Mouse (Mus musculus) CD4-positive, CD25-positive, alpha-beta regulatory T cell, adult 2 months (primary cell): ENCODE measurements around the gene Tnnt2.
A peak's percentile ranks its signal among the peaks of the same experiment; 100 is the strongest.

Source experiments
- DNase-seq: peaks from one replicate; pipeline ENCODE4 v3.0.0-alpha.2; 2012; ENCODE audit warnings: low read depth, low spot score

Gene Tnnt2

DNA sequence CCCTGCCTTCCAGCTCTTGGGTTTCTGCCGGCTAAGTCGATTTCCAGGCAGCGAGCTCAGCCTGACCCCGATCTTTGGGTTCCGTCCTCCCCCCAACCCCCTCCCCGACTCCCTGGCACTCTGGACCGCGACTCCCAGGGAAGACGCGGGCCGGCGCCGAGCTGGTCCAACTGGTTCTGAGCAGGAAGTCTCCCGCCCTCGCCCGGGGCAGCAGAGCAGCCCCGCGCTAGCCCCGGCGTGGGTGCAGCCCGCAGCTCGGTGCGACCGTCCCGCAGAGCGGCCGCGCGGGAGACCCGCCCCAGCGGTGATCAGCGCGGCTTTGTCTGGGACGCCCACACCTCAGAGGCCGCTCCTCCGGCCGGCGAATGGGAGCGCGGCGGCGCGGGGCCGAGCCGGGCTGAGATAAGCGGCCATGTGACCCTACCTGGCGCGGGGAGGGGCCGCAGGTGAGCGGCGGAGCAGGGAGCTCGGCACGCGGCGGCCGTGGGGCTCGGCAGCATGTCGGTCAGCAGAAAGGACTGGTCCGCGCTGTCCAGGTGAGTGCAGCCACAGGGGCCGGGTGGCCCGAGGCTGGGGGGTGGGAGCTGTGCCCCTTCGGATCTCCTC is 17.6 kb upstream of the Tnnt2 start, which contains the start of gene Lad1:
Gene Lad1 (plus strand): TSS at position 118 of the 606 bp plus-strand sequence.
- peak; percentile 59 for DNase-seq

DNA sequence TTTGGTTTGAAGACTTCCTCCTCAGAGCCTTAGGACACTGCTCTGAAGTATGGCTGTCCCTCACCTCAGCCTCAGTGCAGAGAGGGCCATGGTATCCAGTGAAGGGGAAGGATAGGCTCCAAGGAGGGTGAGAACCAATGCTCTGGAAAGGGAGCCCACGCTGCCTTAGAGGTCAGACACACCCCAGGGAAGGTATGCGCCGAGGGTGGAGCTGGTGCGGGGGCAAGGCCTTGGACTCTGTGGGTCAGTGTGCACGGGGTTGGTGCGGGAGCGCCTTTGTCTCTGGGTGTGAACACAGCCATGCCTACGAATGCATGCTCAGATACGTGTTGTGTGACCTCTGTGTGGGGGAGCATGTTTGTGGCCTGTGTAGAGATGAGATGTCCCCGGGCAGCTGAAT is 16.1 kb upstream of the Tnnt2 start:
- no peak for DNase-seq

DNA sequence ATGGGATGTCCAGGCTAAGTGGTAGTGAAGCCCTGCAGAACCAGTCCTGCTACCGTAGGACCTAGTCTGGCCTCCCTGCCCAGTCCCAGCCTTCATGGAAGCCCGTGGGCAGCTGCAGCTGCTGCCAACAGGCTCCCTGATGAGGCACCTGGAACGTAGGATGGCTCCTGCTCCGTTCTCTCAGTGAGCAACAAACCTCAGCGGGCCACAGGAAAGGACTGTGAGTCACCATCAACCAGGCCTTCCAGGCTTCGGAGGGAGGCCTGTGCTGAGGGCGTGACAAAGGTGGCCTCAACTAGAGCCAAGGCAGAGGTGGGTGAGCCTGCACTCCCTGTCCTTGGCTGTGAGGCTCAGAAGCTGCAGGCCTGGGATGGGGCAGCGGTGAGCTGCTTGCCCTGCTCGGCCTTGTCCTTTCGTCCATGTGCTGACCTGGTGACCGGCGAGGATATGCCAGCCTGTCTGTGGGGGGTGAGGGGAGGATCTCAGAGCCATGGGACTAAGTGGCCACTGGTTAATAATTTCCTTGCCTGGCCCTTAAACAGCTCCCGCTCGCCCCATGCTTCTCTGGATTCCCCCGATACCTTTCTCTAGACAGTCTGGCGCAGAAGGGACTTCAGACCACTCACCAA is 15.3 kb upstream of the Tnnt2 start:
- peak; percentile 32 for DNase-seq

DNA sequence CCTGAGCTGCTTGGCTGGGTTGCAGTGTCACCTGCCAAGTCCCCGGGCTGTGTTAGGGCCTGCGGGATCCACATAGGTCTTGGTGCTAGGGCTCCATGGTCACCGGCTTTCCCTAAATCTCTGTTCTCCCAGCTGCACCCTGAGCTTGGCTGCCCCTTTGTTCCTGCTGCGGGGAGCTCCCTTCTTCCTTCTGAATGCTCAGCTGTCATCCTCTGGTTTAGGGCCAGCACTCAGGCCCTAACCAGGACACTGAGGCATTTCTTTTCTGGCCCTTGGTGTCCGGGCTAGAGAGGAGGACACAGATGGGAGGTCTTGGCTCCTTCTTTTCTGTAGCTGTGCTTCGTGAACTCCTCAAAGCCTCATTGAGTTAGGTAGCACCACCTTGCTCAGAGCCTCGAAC is 14.4 kb upstream of the Tnnt2 start:
- DNase-seq, result no peak

DNA sequence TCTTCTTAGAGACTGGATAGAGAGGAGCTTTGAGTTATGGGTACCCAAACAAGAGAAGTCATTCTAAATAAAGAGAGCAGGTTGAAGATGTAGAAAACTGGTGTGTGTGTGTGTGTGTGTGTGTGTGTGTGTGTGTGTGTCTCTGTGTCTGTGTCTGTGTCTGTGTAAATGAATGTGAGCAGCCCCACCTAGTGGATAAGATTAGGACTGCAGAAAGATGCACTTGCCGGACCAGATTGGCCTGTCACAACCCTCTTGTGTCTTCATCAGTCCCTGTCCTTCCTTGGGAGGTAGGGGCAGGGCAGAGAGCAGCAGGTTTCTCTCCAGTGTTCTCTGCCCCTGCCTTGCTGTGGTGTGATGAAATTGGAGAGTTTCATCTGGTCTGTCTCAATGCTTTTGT is 7.2 kb upstream of the Tnnt2 start:
- peak; percentile 86 for DNase-seq

DNA sequence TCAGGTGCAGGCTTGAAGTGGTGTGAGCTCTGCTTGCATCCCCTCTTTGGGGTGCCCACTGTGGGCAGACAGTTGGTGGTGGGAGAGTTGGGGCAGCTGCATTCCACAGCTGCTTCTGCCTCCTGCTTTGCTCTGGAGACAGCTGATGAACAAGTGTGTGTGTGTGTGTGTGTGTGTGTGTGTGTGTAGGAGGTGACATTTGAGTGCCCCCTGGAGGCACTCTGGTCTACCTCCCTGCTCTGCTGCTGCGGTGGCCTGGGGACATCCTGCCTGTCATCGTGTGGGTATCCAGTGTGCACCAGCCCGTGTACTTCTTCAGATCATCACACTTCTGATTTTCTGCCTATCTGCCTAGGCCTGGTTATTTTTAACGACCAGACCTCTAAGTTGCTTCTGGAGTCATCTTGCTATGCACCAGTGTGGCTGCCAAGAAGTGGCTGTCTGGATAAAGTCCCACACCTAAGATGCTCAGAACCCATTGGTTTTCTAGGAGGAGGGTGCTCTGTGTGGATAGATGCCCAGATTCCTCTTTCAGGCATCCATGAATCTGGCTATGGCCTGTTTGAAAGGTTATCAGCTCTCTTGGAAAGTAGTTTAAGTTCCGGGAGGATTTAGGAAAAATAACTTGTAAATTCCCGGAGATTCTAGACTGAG is 1.8 kb upstream of the Tnnt2 start:
- peak; percentile 35 for DNase-seq

DNA sequence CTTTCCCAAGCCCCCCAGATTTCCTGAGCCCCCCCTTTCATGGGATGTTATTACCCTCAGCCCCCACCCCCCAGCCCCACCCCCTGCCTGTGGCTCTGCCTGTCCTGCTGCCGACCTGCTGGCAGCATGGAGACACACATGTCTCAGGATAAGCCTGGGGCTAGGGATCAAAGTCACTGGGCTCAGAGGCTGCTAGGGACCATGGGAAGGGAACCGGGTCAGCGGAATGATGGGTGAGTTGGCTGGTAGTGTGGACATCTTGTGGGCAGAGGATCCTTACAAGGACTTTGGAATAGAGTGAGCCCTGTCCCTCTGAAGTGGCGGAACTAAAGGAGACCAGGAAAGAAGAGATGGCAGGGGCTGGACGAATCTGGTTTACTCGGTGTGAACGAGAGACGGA is 1.2 kb upstream of the Tnnt2 start:
- DNase-seq, result no peak

DNA sequence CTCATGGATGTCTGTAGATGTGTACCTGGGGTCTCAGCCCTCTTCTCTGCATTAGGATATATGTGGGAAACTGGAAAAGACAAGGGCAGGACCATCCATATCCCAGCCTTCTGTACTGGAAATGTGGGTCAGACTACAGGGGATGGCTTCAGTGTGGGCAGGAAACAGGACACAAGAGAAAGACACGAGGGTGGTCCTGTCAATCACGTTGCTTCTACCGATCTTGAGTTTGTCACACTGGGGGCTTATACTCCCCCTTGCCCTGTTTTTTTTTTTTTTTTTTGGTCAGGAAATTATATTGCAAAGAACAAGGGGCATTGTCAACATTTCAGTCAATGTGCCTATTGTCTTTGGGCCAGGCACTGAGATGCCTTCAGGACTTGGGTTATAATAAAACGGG is 2.5 kb downstream of the Tnnt2 start:
- DNase-seq, result no peak

DNA sequence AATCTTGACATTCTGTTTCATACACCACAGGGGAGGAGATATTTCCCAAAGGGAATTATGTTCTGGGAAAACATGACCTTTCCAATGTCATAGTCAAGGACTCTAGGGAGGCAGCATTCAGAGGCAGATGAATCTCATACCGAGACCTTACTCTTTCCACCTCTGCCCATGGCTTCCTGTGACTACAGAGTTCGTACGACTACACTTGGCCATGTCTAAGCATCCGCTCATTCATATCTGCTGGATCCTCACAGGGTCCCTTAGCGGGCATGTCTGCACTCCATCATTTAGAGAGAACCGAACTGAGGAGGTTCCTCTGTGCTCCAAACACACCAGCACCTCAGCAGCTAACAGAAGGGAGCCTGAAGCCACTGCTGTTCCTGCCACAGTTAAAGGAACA is 2.9 kb downstream of the Tnnt2 start:
- no peak for DNase-seq

DNA sequence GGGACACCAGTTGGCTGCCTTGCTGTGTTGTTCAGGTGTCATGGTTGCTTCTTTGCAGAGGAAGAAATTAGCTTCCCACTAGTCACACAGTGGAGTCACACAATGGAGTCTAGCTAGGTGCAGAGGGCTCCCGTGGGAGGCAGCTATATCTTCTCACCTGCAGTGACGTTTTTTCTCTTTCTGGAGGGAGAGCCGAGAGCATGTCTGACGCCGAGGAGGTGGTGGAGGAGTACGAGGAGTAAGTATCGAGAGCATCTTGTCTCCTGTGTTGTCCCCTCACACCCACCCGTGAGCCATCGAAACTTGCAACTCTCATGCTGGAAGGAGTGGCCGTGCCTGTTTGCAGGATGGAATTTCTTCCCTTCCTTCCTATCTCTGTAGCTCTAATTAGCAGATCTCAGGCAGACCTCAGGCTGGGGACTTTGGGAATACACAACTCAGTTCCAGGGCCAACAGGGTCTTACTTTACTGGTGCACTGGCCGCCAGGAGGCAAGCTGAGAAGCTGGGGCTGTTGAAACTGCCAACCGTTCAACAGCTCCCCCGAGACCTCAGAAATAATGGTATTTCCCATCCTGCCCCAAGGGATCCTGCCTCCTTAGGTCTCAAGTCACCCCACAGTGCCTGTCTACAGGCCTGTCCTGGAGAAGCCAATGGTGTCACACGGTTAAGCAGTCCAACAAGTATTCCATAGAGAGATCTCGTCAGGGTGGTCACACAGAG is 4.7 kb downstream of the Tnnt2 start:
- no peak for DNase-seq

DNA sequence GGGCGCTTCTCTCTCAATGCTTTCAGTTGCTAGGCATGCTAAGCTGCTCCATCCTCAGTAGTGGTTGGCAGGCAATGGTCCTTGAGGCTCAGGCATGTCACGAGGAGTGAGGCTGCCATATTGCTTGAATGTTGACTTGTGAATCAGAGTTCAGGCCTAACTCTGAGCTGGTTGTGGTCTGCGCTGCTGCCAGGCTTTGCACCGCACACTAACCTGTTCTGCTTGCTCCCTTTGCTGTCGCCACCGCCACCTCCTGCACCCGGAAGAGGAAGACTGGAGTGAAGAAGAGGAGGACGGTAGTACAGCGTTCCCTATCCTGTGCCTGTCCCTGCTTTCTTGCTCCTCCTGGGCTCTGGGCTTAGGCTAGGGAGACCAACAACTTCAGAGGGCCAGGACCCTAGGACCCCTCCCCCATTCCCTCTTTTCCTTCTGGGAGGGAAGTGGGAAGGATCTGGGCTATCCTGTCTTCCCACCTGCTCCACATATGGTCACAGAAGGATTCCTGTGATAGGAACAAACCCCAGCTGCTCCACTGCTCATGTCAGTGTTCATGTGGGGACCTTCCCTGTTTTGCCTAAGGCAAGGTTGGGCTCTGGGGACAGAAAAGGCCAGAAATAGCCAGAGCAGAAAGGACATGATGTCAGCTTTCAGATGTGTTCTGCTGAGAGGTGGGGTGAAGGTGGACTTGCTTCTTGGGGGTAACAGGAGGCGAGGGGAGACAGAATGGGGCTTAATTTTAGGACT is 7.5 kb downstream of the Tnnt2 start:
- DNase-seq, result no peak

DNA sequence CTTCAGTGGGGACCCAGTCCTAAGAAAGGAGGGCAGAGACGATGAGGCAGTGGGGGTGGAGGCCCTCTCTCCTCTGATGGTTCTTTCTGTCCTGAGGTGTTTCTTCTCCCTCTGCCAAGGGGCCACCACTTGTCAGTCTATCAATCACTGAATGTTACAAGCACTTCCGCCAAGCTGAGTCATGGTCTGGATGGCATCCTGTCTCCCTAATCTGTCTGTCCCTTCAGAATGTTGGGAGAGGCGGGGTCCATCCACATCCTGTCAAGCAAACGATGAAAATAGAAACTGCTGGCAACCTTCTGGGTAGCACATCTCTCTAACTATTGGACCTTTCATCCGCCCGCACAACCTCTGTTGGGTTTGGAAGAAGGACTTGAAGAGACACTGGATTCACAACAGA is 8.3 kb downstream of the Tnnt2 start:
- no peak for DNase-seq

DNA sequence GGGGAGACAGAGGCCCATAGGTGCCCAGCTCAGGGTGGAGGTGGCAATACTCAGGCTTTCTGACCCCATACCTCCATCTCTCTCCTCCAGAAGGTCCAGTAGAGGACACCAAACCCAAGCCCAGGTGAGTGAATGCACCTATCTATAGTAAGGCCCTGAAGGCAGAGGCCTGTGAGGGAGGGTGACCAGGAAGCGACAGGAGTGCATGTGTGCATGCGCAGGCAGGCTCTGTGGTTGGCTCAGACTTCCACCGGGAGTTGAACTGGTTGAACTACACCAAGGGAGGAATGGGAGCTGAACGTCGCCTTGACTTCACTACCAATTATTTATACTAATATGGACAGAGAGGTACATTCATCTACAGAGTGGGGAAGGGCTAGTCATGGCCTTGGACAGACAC is 10.5 kb downstream of the Tnnt2 start:
- no peak for DNase-seq

DNA sequence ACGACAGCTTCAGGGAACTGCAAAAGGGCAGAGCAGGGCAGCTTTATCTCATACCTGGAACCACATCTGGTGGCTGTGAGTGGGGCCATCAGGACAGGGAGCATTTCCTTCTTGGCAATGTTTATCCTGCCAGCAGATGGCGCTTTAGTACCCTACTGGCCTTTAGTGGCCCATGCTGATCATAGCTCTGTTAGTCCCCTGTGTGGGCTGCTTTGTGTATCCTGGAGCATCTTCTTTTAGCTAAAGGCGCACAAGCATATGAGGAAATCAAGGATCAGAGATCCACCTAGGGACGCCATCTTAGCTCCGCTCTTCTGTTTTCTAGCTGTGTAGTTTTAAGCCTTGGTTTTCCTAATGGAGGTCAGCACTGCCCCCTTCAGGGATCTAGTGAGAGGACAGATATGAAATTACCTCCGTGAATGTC is 11.0 kb downstream of the Tnnt2 start:
- peak; percentile 75 for DNase-seq

DNA sequence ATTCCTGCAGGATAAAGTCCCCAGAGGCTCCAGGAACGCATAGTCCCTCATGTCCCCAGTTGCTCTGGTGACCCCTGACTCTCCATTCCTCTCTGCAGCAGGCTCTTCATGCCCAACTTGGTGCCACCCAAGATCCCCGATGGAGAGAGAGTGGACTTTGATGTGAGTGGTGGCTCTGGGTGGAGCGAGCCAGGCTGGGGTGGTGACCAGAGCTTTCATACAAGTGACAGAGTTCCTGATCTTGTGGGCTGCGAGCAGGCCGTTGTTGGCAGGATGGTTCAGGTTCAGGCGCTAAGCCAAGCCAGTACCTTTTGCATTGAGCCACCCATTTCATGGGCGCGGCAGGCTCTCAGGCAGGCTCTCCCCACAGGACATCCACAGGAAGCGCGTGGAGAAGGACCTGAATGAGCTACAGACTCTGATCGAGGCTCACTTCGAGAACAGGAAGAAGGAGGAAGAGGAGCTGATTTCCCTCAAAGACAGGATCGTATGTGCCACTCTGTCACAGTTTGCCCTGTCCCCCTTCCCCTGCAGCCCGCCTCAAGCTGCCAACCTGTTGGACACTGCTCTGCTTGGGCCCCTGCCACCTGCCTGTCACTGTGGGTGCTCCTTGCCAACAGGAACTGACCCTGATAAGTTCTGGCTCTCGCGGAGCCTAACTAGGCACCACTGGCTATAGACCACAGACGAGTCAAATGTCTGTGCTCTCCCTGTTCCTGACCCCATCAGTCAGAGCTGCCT is 11.6 kb downstream of the Tnnt2 start:
- DNase-seq, result no peak

DNA sequence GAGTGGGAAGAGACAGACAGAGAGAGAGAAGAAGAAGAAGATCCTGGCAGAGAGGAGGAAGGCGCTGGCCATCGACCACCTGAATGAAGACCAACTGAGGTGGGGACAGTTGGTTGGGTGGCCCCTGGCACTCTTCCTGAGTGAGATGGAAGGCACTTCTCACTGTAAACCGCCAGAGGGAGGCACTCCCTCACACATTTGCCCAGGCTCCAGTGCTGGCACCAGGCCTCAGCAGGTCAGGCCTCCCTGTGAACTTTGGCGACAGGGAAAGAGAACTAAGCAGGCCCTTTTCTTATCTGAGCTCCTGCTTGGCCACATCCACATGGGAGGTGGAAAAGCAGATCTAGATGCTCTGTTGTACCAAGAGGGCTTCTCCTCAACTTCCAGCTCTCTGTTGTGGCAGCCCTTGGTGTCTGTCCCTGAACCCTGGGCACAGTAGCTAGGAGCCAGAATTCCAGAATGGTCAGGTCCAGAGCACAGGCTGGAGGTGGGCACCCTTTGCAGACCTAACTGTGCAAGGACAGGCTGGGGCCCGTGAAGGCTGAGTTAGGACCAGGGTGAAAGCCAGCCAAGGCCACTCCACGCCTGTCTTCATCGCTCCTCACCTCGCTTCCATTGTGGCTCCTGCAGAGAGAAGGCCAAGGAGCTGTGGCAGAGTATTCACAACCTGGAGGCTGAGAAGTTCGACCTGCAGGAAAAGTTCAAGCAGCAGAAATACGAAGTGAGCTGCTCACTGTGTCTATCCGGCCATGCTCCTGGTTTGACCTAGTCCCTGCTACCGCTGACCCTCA is 14.8 kb downstream of the Tnnt2 start:
- no peak for DNase-seq

DNA sequence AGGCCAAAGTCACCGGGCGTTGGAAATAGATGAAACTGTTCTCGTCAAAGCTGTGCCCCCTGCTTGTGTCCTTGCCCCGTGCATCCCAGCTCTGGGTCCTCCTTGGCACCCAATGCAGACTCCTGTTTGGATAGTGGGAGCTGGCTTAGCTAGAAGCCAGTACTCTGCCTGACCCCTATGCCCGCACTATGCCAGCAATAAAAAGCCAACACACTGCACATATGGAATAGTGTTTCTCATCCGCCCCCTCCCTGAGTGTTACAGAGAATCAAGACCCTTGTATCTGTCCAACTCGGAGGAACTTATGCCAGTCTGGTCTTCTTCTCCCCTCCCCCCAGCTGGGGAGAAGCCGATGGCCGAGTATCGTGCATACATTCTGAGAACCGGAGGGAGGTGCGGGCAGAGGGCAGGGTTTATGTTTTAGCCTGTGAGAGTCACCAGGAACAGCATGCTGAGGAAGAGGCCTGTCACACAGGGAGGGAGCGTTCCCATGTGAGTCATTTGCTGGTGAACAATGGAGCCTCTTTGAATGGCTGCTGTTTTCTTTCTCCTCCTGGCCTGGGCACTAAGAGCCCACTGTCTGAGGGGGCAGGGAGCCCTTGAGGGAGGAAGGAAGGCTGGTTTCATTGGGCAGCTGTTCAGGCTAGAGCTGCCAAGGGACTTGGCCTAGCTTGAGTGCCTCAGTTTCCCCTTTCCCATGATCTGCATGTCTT is 16.0 kb downstream of the Tnnt2 start:
- no peak for DNase-seq

DNA sequence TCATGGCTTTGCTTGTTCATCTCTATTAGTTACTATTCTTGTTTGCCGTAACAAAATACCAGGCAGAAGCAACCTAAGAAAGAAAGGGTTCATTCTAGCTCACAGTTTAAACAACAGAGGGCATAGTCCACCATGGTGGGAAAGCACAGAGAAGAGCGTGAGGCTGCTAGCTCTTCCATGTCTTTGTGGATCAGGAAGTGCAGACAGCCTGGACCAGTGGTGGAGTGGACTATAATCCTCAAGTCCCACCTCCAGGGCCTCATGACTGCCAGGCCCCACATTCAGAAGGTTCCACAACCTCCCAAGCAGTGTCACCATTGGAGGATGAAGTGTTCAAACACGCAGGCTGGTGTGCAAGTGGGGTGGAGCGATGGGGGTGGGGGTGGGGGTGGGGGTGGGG is 17.0 kb downstream of the Tnnt2 start:
- DNase-seq, result no peak

DNA sequence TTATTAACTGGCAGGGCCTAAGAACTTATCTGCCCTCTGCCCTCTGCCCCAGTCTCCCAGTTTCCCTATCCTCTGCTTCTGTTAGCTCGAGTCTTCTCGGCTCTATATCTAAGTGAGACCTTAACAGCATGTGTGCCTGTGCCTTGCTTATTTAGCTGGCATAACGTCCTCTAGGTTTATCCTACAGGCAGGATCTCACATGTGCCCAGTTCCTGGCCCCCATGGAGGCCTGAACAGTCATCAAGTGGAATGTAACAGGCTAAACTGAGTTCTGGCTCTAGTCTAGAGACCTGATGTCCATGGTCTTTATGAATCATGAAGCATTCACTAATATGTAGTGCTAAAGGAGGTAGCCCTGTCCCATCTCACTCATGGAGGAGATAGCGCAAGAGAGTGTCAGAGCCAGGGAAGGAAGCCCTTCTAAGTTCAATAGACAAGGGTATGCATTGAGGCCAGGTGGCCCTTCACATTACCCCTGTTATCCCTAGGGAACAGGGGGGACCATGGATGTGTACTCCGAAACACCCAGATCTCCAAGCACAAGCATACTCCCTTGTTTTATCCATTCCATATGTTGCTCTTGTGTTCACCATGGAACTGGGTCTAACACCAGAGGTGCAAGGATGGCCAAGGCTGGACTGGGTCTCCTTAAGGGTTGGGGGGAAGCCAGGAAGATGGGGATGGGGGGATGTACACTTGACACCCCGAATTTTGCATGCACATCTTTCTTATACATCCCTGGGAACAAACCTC is 18.6 kb downstream of the Tnnt2 start:
- DNase-seq, result no peak
